Mouse (Mus musculus) intestine, postnatal 0 days (tissue): ENCODE measurements around the gene Adcy6. TPM values are rescaled to one million over a fixed set of nuclear protein-coding genes. Genes with fewer than 3 reads are reported as not detected.

Experiments used
- ATAC-seq: fragments of 200-750 bp; cut with Nextera tagmentation; 2 replicates; pipeline ENCODE4 v1.8.0; 2017; ENCODE audit warnings: mild to moderate bottlenecking, moderate TSS enrichment, moderate library complexity
- H3K27ac ChIP-seq: fragments of 300-500 bp; sonication (generic); 2 replicates; pipeline ENCODE4 v1.5.1; 2014; ENCODE audit warnings: mild to moderate bottlenecking, low read depth, low read length, moderate library complexity
- H3K27me3 ChIP-seq: fragments of 300-500 bp; sonication (generic); replicated peaks from 2 replicates; pipeline ENCODE4 v1.6.1; 2014; ENCODE audit warnings: low read length, mixed read lengths; ENCODE audit not compliant: control insufficient read depth, insufficient read depth
- H3K36me3 ChIP-seq: fragments of 300-500 bp; sonication (generic); 2 replicates; pipeline ENCODE4 v1.6.1; 2014; ENCODE audit warnings: mild to moderate bottlenecking, moderate library complexity; ENCODE audit not compliant: control insufficient read depth, insufficient read depth
- H3K4me1 ChIP-seq: fragments of 300-500 bp; sonication (generic); replicated peaks from 2 replicates; pipeline ENCODE4 v1.6.1; 2014; ENCODE audit warnings: antibody characterized with exemption, low read length, mixed read lengths; ENCODE audit not compliant: control insufficient read depth, insufficient read depth
- H3K4me2 ChIP-seq: fragments of 300-500 bp; sonication (generic); replicated peaks from 2 replicates; pipeline ENCODE4 v1.6.1; 2014; ENCODE audit warnings: low read depth, mild to moderate bottlenecking, moderate library complexity
- H3K4me3 ChIP-seq: fragments of 300-500 bp; sonication (generic); 2 replicates; pipeline ENCODE4 v1.5.1; 2014; ENCODE audit warnings: low read depth, low read length
- H3K9ac ChIP-seq: fragments of 300-500 bp; sonication (generic); 2 replicates; pipeline ENCODE4 v1.6.1; 2014; ENCODE audit warnings: mild to moderate bottlenecking, low read depth, low read length
- H3K9me3 ChIP-seq: fragments of 300-500 bp; sonication (generic); 2 replicates; pipeline ENCODE4 v1.6.1; 2016; ENCODE audit warnings: mixed run types; ENCODE audit not compliant: control insufficient read depth
- CTCF ChIP-seq: sonication (generic); IDR thresholded peaks from 2 replicates; pipeline ENCODE4 v1.5.1; 2016; ENCODE audit warnings: low read depth, mild to moderate bottlenecking, control low read depth, antibody characterized with exemption, moderate library complexity
- WGBS: fragments of 180-500 bp; shearing (Covaris S2); extraction: QIAGEN DNeasy Blood & Tissue Kit; methylation state at CpG from one replicate; pipeline ENCODE4 v1.1.7; 2014; 5-methylcytosine and 5-hydroxymethylcytosine counted together
- polyA plus RNA-seq: library from polyadenylated mRNA; unstranded; fragments of >200 nt; fragmentation: Nextera tagmentation; extraction: Ambion mirVana; gene quantifications from 2 replicates; pipeline ENCODE4 v1.2.1, GENCODE M21; 2015

Adcy6 gene
- polyA plus RNA-seq, 1 experiment from 2014 or later: 10.6 TPM

GRCm38 (mm10) chr15:98579795-98580464 is 29.9 kb downstream of the Adcy6 start:
- WGBS: 46% methylated on average over 5 of the region's 5 CpGs
- Histone ChIP-seq H3K4me3 (no peak overlapping the region), H3K9ac (no peak overlapping the region), H3K27ac (no peak overlapping the region), H3K9me3 (no peaks in the 10 kb centered on the region), H3K4me1 (no peaks in the 10 kb centered on the region), H3K27me3 (no peaks in the 10 kb centered on the region), H3K4me2 (no peak overlapping the region), H3K36me3 (no peaks in the 10 kb centered on the region)
- peak; percentile 94 for TF ChIP-seq CTCF
- peak; percentile 71 for ATAC-seq

GRCm38 (mm10) chr15:98579310-98579709 is 30.6 kb downstream of the Adcy6 start:
- WGBS: 87% methylated on average over 2 of the region's 2 CpGs
- no peaks in the 10 kb centered on the region for H3K36me3 ChIP-seq
- no peak overlapping the region for H3K4me3 ChIP-seq
- no peak overlapping the region for H3K27ac ChIP-seq
- no peaks in the 10 kb centered on the region for H3K27me3 ChIP-seq
- H3K9ac ChIP-seq: no peak overlapping the region
- H3K4me1 ChIP-seq: no peaks in the 10 kb centered on the region
- no peak overlapping the region for H3K4me2 ChIP-seq
- TF ChIP-seq CTCF: no peak
- H3K9me3 ChIP-seq: no peaks in the 10 kb centered on the region
- no peak for ATAC-seq

GRCm38 (mm10) chr15:98573293-98573692 is 36.6 kb downstream of the Adcy6 start:
- WGBS: 77% methylated on average over 4 of the region's 4 CpGs
- Histone ChIP-seq H3K9me3 (no peaks in the 10 kb centered on the region), H3K27ac (no peak overlapping the region), H3K36me3 (no peaks in the 10 kb centered on the region), H3K4me3 (no peak overlapping the region), H3K4me1 (no peaks in the 10 kb centered on the region; the same call in 1 of the 2 replicates), H3K4me2 (no peak overlapping the region), H3K27me3 (no peaks in the 10 kb centered on the region), H3K9ac (no peak overlapping the region)
- TF ChIP-seq CTCF: no peak
- ATAC-seq: no peak

GRCm38 (mm10) chr15:98570873-98571538 is 38.9 kb downstream of the Adcy6 start, which contains the start of the genes Ccnt1 and 4930415O20Rik:
Ccnt1 (minus strand) TSS chr15:98570923.
4930415O20Rik (plus strand) TSS chr15:98571004.
- ATAC-seq: no peak
- Histone ChIP-seq H3K4me2 (no peak within 1 kb of the TSS), H3K9me3 (no peaks in the 10 kb centered on the region), H3K4me1 (peaks cover 4% of the 10 kb centered on the region), H3K36me3 (no peaks in the 10 kb centered on the region), H3K9ac (no peak within 1 kb of the TSS), H3K27me3 (no peaks in the 10 kb centered on the region), H3K27ac (no peak within 1 kb of the TSS), H3K4me3 (no peak within 1 kb of the TSS)
- no peak for TF ChIP-seq CTCF
- WGBS: 79% methylated on average over 10 of the region's 10 CpGs

- TF ChIP-seq CTCF: no peak
- H3K9me3 ChIP-seq: no peaks in the 10 kb centered on the region
- no peak overlapping the region for H3K9ac ChIP-seq
- peaks cover 13% of the 10 kb centered on the region for H3K4me1 ChIP-seq
- ATAC-seq: no peak
- WGBS: 66% methylated on average over 4 of the region's 4 CpGs
- H3K27ac ChIP-seq: no peak overlapping the region
- H3K4me3 ChIP-seq: no peak overlapping the region
- H3K4me2 ChIP-seq: no peak overlapping the region
- no peaks in the 10 kb centered on the region for H3K27me3 ChIP-seq
- no peaks in the 10 kb centered on the region for H3K36me3 ChIP-seq
Observed at GRCm38 (mm10) chr15:98569795-98570365, 40.0 kb downstream of the Adcy6 start.

DNA sequence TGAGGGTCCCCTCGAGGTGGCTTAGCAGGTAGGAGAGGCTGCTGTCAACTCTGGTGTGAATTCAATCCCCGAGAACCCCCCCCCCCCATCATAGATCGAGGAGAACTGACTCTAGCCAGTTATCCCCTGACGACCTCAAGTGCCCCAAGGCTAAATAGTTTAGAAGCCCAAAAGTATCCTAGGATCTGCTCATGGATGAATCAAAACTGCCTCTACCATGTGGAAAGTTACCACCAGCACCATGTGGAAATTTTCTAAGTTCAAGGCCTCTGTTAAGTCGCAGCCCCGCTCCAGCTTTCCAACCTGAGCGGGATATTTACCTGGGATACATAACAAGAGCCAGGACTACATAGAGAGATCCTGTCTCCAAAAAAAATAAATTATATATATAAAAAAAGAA is 40.7 kb downstream of the Adcy6 start:
- Histone ChIP-seq H3K4me3 (no peak overlapping the region), H3K27ac (no peak overlapping the region)
- ATAC-seq: no peak

More for the DNA sequence above, 40.7 kb downstream of the Adcy6 start:
- WGBS: 55% methylated on average over 7 of the region's 7 CpGs
- Histone ChIP-seq H3K9ac (peak overlapping the region; percentile 80; the same call in 1 of the 2 replicates), H3K27me3 (no peaks in the 10 kb centered on the region), H3K4me2 (peak overlapping the region; percentile 71), H3K4me1 (peaks cover 13% of the 10 kb centered on the region), H3K36me3 (no peaks in the 10 kb centered on the region), H3K9me3 (no peaks in the 10 kb centered on the region)
- TF ChIP-seq CTCF: no peak
